Mouse (Mus musculus): Measurements from ENCODE around the gene Ift46.

- TF ChIP-seq POLR2A (IDR thresholded peaks at IDR 0.05; ENCODE audit: insufficient read depth, low read depth, low read length) (no peak), CTCF (IDR thresholded peaks at IDR 0.05) (no peak)
Observed at GRCm38 (mm10) chr9:44722575-44722974, 45.1 kb upstream of the Ift46 start.
